Mouse (Mus musculus) naive thymus-derived CD4-positive, alpha-beta T cell, adult 2 months (primary cell): ENCODE results near the gene Lbx2.

Source experiments
- DNase-seq: peaks from one replicate; pipeline ENCODE4 v3.0.0-alpha.2; 2011; ENCODE audit warnings: low read depth

The Lbx2 gene

GRCm38 (mm10) chr6:83132176-83132919 is 46.2 kb downstream of the Lbx2 start:
- no peak for DNase-seq

- DNase-seq: no peak
These were observed 48.1 kb downstream of the Lbx2 start for GRCm38 (mm10) chr6:83134226-83134625.

GRCm38 (mm10) chr6:83134951-83135513 is 48.9 kb downstream of the Lbx2 start, which contains the start of gene Rtkn:
Rtkn (plus strand) TSS chr6:83135463.
- no peak for DNase-seq

DNA sequence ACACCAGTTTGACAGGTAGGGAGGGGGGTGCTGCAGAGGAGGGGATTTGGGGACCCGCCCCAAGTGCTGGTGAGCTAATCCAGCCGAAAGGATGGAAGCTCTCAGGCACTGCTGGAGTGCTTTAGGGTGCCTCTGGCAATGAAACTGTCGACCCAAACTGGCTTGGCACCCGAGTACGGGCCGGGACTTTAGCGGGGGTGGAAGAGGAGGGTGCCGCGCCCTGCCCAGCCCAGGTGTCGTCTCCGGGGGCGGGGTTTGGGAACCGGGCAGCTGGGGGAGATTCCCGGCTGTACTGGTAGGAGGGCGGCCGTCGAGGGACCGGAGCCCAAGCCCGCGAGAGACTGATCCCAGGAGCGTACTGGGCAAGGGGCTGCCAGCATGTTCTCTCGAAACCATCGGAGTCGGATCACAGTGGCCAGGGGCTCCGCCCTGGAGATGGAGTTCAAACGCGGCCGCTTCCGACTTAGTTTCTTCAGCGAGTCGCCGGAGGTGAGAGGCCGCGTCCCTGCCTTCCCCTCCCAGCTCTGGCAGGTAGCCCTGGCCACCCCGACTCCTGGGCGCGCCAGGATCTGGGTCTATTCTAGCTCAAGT is 49.5 kb downstream of the Lbx2 start:
- DNase-seq: no peak

GRCm38 (mm10) chr6:83136291-83136880 is 50.2 kb downstream of the Lbx2 start:
- DNase-seq: no peak

DNA sequence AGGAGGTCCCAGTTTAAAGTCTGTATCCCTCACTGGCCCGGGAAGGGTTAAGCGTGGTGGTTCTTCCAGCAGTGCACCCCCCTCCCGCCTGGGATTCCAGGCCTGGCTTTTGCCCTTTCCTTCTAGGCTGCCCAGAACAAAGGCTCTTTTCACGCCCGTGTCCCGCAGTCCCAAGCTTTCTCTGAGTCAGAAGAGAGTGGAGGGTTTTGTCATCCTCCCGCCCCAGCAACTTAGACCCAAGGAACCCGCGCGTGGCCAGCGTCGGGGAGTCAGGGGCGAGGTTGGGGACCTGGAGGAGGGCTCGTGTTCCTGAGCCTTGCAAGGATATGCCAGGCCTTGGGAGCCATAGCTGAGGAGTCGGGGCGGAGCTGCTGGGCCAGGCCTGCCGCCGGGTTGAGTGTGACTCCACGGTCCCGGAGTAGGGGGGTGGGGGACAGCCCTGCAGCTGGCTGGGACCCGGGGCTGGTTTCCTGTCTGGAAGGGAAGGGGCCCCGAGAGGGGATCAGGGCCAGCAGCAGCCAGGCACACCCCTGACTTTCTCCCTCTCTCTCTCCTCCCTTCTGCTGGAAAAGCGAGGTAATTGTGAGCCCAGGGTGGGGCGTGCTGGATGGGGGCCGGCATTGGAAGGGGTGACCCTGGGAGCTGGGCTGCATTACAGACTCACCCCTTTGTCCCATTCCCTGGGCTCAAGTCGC is 50.9 kb downstream of the Lbx2 start:
- no peak for DNase-seq

- no peak for DNase-seq
These were observed 51.4 kb downstream of the Lbx2 start for GRCm38 (mm10) chr6:83137576-83137950.
